Mouse (Mus musculus) spleen, adult 2 months (tissue): ENCODE results near the gene Dnajc7.

ENCODE experiments used
- CTCF ChIP-seq: fragments of 200-500 bp; IDR thresholded peaks from 2 replicates; pipeline ENCODE4 v1.5.1; 2011; ENCODE audit warnings: mild to moderate bottlenecking, inconsistent platforms; ENCODE audit not compliant: insufficient read depth, insufficient read length, insufficient replicate concordance; ENCODE audit errors: extremely low read depth
- POLR2A ChIP-seq: fragments of 200-500 bp; IDR thresholded peaks from 2 replicates; pipeline ENCODE4 v1.6.1; 2011; ENCODE audit warnings: low read depth, low read length, inconsistent platforms

GRCm38 (mm10) chr11:100605451-100605850 is 14.5 kb downstream of the Dnajc7 start:
- no peak for TF ChIP-seq CTCF
- no peak for TF ChIP-seq POLR2A
